Mouse (Mus musculus) bone marrow macrophage, adult 2 months (primary cell): ENCODE data around the gene Fopnl.
A peak's percentile ranks its signal among the peaks of the same experiment; 100 is the strongest.

ENCODE experiments used
- CTCF ChIP-seq: IDR thresholded peaks from 2 replicates; pipeline ENCODE4 v1.5.1; 2012; ENCODE audit warnings: low read depth, mild to moderate bottlenecking, low read length, moderate library complexity
- POLR2A ChIP-seq: IDR thresholded peaks from 2 replicates; pipeline ENCODE4 v1.6.1; 2012; ENCODE audit warnings: mild to moderate bottlenecking, low read depth, low read length, borderline replicate concordance

- TF ChIP-seq POLR2A (no peak), CTCF (peak; percentile 47)
These were observed 26.0 kb downstream of the Fopnl start, which contains the start of gene Myh11 for GRCm38 (mm10) chr16:14291223-14291622.
